Mouse (Mus musculus) neural tube, embryonic 13.5 days (tissue): ENCODE measurements at regions not wholly inside any gene's neighbourhood (a gene's known extent, or its start where the extent isn't known, plus 50 kb on each side); places are given as distances from the start of the nearest gene placed in this dataset.

Source experiments
- ATAC-seq: fragments of 200-750 bp; cut with Nextera tagmentation; 2 replicates; pipeline ENCODE4 v1.8.0; 2017; ENCODE audit warnings: low read depth, mild to moderate bottlenecking, moderate TSS enrichment, moderate library complexity
- H3K27ac ChIP-seq: fragments of 300-500 bp; sonication (generic); replicated peaks from 2 replicates; pipeline ENCODE4 v1.5.1; 2015; ENCODE audit warnings: moderate library complexity, mild to moderate bottlenecking, inconsistent platforms
- H3K27me3 ChIP-seq: fragments of 300-500 bp; sonication (generic); 2 replicates; pipeline ENCODE4 v1.6.1; 2015; ENCODE audit warnings: mild to moderate bottlenecking, inconsistent platforms
- H3K36me3 ChIP-seq: fragments of 300-500 bp; sonication (generic); 2 replicates; pipeline ENCODE4 v1.6.1; 2015; ENCODE audit warnings: mild to moderate bottlenecking, inconsistent platforms
- H3K4me1 ChIP-seq: fragments of 300-500 bp; sonication (generic); replicated peaks from 2 replicates; pipeline ENCODE4 v1.6.1; 2015; ENCODE audit warnings: inconsistent platforms
- H3K4me2 ChIP-seq: fragments of 300-500 bp; sonication (generic); 2 replicates; pipeline ENCODE4 v1.6.1; 2015; ENCODE audit warnings: inconsistent platforms, mild to moderate bottlenecking, moderate library complexity
- H3K4me3 ChIP-seq: fragments of 300-500 bp; sonication (generic); 2 replicates; pipeline ENCODE4 v1.5.1; 2015; ENCODE audit warnings: mild to moderate bottlenecking, inconsistent platforms
- H3K9ac ChIP-seq: fragments of 300-500 bp; sonication (generic); 2 replicates; pipeline ENCODE4 v1.6.1; 2015; ENCODE audit warnings: moderate library complexity, mild to moderate bottlenecking, inconsistent platforms
- H3K9me3 ChIP-seq: fragments of 300-500 bp; sonication (generic); 2 replicates; pipeline ENCODE4 v1.6.1; 2016; ENCODE audit warnings: inconsistent platforms
- WGBS: fragments of 180-500 bp; shearing (Covaris S2); methylation state at CpG from one replicate; pipeline ENCODE4 v1.1.7; 2015; 5-methylcytosine and 5-hydroxymethylcytosine counted together

DNA sequence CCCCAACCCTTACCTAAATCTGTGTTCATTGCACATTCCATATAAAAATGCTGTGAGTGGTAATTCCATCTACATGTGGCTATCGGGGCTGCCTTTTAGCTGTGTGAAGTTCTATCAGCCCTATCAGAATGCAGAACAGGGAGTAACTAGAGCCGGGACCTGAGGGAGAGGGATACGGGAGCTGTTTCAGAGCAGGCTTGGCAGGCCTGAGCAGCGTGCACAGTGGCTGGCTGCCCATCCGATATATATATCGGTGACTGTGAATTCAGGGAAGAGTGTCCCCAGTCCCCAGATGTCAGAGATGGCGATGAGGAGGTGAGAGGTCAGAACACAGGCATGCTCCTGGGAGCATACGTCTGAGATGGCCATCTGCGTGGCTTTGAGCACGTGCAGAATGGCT, 79.0 kb downstream of the Arl4c start:
- H3K9me3 ChIP-seq = no peaks in the 10 kb centered on the region
- ATAC-seq = no peak
- 55% methylated on average over 10 of the region's 10 CpGs for WGBS
- no peak overlapping the region for H3K27ac ChIP-seq
- H3K4me2 ChIP-seq = no peak overlapping the region
- H3K4me3 ChIP-seq = no peak overlapping the region
- H3K4me1 ChIP-seq = peaks cover 14% of the 10 kb centered on the region
- no peaks in the 10 kb centered on the region for H3K36me3 ChIP-seq
- H3K9ac ChIP-seq = no peak overlapping the region
- no peaks in the 10 kb centered on the region for H3K27me3 ChIP-seq

DNA sequence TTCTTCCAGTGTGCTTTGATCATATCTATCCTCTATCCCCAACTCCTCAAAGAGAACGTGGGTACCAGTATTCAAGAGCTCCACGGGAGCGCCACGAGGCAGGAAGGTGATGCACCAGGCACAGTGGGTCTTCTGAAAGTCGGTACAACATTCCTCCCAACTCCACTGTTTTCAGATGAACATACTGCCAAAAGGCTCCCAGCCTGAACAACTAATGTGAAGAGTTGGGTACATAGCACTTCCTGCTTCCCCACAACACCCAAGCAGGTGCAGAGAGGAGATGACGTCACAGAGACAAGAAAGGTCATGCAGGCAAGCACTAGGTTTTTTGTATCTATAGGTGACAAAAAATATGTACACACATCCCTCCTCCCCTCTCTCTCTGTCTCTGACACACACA, 79.7 kb downstream of the Arl4c start:
- H3K4me2 ChIP-seq = no peak overlapping the region
- WGBS = 86% methylated on average over 6 of the region's 6 CpGs
- no peaks in the 10 kb centered on the region for H3K9me3 ChIP-seq
- H3K27ac ChIP-seq = no peak overlapping the region
- no peaks in the 10 kb centered on the region for H3K27me3 ChIP-seq
- no peak for ATAC-seq
- H3K4me1 ChIP-seq = peaks cover 14% of the 10 kb centered on the region
- H3K4me3 ChIP-seq = no peak overlapping the region
- no peak overlapping the region for H3K9ac ChIP-seq
- no peaks in the 10 kb centered on the region for H3K36me3 ChIP-seq

DNA sequence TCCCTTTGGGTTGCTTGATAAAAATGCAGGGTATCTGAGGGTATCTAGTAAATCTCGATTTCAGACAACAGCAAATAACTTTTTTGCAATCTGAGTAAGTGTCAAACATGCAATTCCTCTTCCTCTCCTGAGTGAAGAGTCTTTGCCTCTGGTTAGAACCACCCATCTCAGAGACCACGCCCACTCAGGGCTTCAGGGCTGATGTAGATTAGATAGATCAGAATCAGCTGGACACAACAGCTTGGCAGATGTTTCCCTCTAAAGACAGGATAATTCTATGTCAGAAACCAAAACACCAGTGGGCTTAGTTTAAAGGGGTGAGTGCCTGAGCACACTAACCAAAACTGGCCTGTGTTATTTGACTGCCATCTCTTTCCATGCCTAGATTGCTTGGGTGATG, 80.8 kb downstream of the Arl4c start:
- no peak overlapping the region for H3K4me2 ChIP-seq
- no peak overlapping the region for H3K27ac ChIP-seq
- H3K4me3 ChIP-seq = no peak overlapping the region
- H3K36me3 ChIP-seq = no peaks in the 10 kb centered on the region
- no peak overlapping the region for H3K9ac ChIP-seq
- ATAC-seq = no peak
- peaks cover 14% of the 10 kb centered on the region for H3K4me1 ChIP-seq
- no peaks in the 10 kb centered on the region for H3K9me3 ChIP-seq
- WGBS = 80% methylated on average over 2 of the region's 2 CpGs
- H3K27me3 ChIP-seq = no peaks in the 10 kb centered on the region

DNA sequence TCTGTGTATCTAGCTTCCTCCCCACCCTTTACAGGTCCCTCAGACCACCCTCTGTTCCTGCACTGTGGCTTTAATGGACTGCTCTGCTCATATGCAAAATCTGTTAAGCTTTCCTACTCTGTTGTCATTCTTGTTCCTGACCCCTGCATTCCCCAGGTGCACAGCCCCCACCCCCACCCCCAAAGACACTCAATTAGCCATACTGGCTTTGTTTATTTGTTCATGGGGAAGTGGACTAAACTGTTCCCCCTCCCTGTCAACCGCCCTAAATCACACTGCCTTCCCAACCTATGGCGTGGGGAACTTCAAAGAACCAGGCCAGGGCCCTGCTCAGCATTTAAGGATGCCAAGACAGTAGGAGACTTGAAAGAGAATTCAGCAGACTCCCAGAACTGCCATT, 89.0 kb downstream of the Arl4c start:
- H3K4me2 ChIP-seq = no peak overlapping the region
- no peaks in the 10 kb centered on the region for H3K36me3 ChIP-seq
- H3K4me3 ChIP-seq = no peak overlapping the region
- no peaks in the 10 kb centered on the region for H3K27me3 ChIP-seq
- H3K4me1 ChIP-seq = peaks cover 7% of the 10 kb centered on the region; the same call in 1 of the 2 replicates
- ATAC-seq = no peak
- H3K9ac ChIP-seq = no peak overlapping the region
- no peaks in the 10 kb centered on the region for H3K9me3 ChIP-seq
- WGBS = 13% methylated on average over 2 of the region's 2 CpGs
- H3K27ac ChIP-seq = no peak overlapping the region

DNA sequence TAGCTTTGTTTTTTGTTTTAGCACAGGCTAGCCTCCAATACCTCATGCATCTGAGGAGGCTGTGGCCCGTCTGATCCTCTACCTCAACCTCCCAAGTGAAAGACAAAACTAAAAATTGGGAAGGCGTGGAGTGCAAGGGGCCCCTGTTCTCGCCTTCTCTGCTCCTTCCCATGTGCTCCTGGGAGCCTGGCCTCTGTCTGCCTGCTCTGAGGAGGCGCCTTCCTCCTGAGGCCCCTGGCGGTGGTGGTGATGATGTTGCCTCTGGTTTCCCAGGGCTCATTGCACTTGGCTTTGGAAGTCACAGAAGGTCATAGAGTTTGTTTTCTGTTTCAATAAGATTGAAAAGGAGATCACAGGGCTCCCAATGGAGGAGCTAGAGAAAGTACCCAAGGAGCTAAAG, 90.8 kb downstream of the Arl4c start:
- Histone ChIP-seq H3K27ac (no peak overlapping the region), H3K27me3 (no peaks in the 10 kb centered on the region), H3K9me3 (no peaks in the 10 kb centered on the region), H3K36me3 (no peaks in the 10 kb centered on the region), H3K4me2 (no peak overlapping the region), H3K9ac (no peak overlapping the region), H3K4me3 (no peak overlapping the region), H3K4me1 (peaks cover 7% of the 10 kb centered on the region; the same call in 1 of the 2 replicates)
- ATAC-seq = no peak
- 86% methylated on average over 5 of the region's 5 CpGs for WGBS

DNA sequence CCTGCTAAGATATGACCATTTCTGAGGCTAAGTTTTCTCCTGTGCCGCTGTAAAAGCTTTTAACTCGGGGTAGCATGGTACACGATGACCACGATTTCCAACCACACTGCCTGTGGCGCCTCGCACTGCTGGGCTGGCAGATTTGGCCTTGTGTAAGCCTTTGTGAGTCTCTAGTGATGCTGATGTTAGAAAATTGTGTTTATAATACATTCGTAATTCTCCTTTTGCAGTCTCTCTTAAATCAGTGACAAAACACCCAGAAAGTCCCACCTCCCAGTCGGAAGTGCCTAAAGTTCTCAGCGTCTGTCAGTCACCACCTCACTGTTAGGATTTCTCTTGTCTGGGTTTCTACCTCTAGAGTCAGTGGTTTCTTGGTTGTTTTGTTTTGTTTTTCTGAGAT, 91.2 kb downstream of the Arl4c start:
- no peak for ATAC-seq
- WGBS = 91% methylated on average over 9 of the region's 9 CpGs

DNA sequence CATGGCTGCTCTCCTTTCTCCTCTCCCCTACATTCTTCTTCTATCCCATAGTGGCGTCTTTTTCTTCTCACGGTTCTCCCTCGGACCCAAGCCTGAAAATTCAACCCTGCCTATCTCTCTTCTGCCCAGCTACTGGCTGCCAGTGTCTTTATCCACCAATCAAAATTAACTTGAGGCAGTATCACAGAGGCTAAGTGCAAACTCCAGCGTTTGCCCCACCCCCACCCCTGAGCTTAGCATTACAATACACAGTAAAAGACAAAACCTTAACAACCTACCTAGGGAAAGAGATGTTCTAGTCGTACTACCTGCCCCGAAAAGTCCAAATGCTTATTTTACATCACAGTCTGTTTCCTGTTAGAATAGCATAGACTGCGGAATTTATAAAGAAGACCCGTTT, 93.2 kb downstream of the Arl4c start:
- Histone ChIP-seq H3K9me3 (no peaks in the 10 kb centered on the region), H3K27me3 (no peaks in the 10 kb centered on the region), H3K9ac (no peak overlapping the region), H3K4me1 (peaks cover 7% of the 10 kb centered on the region; the same call in 1 of the 2 replicates), H3K4me3 (no peak overlapping the region), H3K27ac (no peak overlapping the region), H3K4me2 (no peak overlapping the region), H3K36me3 (no peaks in the 10 kb centered on the region)
- ATAC-seq = no peak
- 40% methylated on average over 8 of the region's 8 CpGs for WGBS

More for the DNA sequence above, 91.2 kb downstream of the Arl4c start:
- Histone ChIP-seq H3K27ac (no peak overlapping the region), H3K4me1 (peaks cover 7% of the 10 kb centered on the region; the same call in 1 of the 2 replicates), H3K27me3 (no peaks in the 10 kb centered on the region), H3K36me3 (no peaks in the 10 kb centered on the region), H3K4me3 (no peak overlapping the region), H3K9ac (no peak overlapping the region), H3K4me2 (no peak overlapping the region), H3K9me3 (no peaks in the 10 kb centered on the region)

DNA sequence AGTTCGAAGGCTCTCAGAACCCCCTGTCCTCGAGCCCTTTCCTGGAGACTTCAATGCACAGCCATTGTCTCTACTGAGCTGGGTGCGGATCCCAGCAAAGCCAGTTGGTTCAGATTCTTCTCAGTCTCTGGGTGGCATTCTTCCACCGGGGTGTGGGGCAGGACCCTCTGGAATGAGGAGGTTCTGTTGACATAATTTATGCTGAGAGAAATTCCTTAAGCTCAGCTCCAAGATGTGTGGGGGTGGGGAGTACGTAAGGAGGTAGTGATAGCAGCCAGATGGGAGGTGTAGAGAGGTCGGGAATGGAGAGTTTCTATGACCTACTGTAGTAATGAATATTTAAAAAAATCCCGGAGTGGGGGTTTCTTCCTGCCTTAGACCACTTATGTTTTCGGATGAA, 93.8 kb downstream of the Arl4c start:
- H3K4me1 ChIP-seq = peaks cover 5% of the 10 kb centered on the region; the same call in 1 of the 2 replicates
- no peaks in the 10 kb centered on the region for H3K36me3 ChIP-seq
- H3K27ac ChIP-seq = no peak overlapping the region
- H3K4me2 ChIP-seq = no peak overlapping the region
- 51% methylated on average over 8 of the region's 8 CpGs for WGBS
- H3K9ac ChIP-seq = no peak overlapping the region
- no peak for ATAC-seq
- no peaks in the 10 kb centered on the region for H3K27me3 ChIP-seq
- H3K9me3 ChIP-seq = no peaks in the 10 kb centered on the region
- H3K4me3 ChIP-seq = no peak overlapping the region

DNA sequence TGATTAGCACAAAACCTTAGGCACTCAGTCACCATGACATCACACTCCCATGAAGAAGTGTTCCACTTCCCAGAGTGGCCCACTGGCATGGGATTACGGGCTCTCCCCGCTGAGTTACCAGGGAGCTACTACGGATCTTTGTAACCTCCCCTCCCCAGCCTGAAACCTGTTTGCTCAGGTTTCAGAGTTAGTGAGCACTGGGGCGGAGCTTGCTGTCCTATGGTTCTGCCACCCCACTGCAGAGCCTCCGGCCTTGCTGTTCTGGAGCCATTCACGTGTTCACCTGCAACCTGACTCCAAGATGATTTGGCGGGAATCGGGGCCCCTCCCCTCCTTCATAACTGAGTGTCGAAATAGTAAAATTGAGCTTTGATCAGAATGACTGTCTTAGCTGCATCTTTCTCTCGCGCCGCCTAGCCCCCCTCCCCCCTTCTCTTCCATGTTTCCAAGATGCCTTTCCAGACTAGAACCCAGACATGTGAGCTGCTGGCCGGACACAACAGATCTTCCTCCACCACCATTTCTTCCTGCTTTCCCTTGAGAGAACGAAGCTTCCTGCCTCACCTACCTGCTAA, 95.8 kb upstream of the Glrp1 start:
- no peak overlapping the region for H3K27ac ChIP-seq
- 60% methylated on average over 14 of the region's 14 CpGs for WGBS
- ATAC-seq = no peak
- H3K27me3 ChIP-seq = no peaks in the 10 kb centered on the region
- H3K4me1 ChIP-seq = no peaks in the 10 kb centered on the region
- H3K9ac ChIP-seq = no peak overlapping the region
- no peaks in the 10 kb centered on the region for H3K9me3 ChIP-seq
- no peaks in the 10 kb centered on the region for H3K36me3 ChIP-seq
- H3K4me2 ChIP-seq = no peak overlapping the region
- no peak overlapping the region for H3K4me3 ChIP-seq

DNA sequence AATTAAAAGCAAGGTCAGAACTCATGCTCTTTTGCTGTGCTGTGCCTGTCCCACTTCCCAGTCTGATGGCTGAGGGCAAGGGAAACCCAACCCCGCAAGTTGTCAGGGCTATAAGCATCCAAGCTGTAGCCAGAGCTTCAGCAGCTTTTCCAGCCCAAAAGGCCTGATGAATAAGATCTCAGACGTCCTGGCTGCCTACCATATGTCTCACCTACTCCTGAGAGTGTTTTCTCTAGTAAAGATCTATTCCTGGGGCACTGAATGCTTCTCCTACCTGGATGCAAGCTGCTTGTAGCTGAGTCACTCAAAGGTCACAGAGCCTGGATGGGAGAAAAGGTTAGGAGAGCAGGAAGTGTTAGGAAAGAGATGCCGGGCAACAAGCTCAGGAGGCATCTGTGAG, 92.4 kb upstream of the Glrp1 start:
- no peaks in the 10 kb centered on the region for H3K9me3 ChIP-seq
- H3K27ac ChIP-seq = no peak overlapping the region
- no peak overlapping the region for H3K9ac ChIP-seq
- no peaks in the 10 kb centered on the region for H3K36me3 ChIP-seq
- ATAC-seq = no peak
- no peaks in the 10 kb centered on the region for H3K4me1 ChIP-seq
- no peaks in the 10 kb centered on the region for H3K27me3 ChIP-seq
- no peak overlapping the region for H3K4me2 ChIP-seq
- H3K4me3 ChIP-seq = no peak overlapping the region
- 70% methylated on average over 3 of the region's 3 CpGs for WGBS

DNA sequence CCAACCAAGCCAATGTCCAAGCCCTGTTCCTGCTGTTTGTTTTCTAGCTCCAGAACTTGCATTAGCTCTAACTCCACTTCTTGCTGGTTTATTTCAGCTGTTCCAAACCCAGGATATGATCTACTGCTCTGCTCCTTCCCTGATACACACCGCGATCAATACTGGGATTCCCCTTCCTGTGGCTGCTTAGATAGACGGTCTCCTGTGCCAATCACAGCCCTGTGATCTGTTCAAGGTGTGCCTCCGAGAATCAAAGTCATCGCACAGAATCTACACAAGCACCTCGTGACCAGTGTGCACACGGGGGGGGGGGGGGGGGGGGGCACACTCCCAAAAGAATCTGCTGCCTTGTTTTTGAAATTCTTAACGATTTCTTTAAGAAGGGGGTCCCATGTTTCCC, 91.9 kb upstream of the Glrp1 start:
- WGBS = 77% methylated on average over 8 of the region's 8 CpGs
- H3K9ac ChIP-seq = no peak overlapping the region
- ATAC-seq = no peak

DNA sequence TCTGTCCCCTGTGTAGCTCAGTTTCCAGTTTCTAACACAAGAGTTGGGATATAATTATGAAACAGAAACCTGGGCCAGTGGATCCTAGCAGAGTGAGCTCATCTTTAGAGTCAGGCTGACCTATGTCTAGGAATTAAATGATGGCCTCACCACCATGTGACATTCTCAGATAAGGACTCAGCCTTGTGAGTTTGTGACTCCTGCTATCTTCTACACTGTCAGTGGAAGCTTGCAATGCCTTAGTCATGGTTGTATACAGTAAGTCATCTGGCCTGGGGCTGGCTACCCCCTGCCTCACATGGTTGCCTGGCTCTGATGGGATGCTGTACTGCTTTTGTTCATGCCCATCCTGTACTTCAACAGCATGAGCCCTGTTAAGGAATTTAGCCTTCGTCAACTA, 90.3 kb upstream of the Glrp1 start:
- H3K4me2 ChIP-seq = no peak overlapping the region
- H3K4me3 ChIP-seq = no peak overlapping the region
- no peaks in the 10 kb centered on the region for H3K36me3 ChIP-seq
- H3K27me3 ChIP-seq = no peaks in the 10 kb centered on the region
- no peak for ATAC-seq
- no peaks in the 10 kb centered on the region for H3K4me1 ChIP-seq
- no peak overlapping the region for H3K27ac ChIP-seq
- H3K9me3 ChIP-seq = no peaks in the 10 kb centered on the region
- 98% methylated on average over 1 of the region's 1 CpGs for whole genome bisulfite sequencing
- H3K9ac ChIP-seq = no peak overlapping the region

More for the DNA sequence above, 91.9 kb upstream of the Glrp1 start:
- Histone ChIP-seq H3K27me3 (no peaks in the 10 kb centered on the region), H3K36me3 (no peaks in the 10 kb centered on the region), H3K4me1 (no peaks in the 10 kb centered on the region), H3K4me3 (no peak overlapping the region), H3K9me3 (no peaks in the 10 kb centered on the region), H3K27ac (no peak overlapping the region), H3K4me2 (no peak overlapping the region)

DNA sequence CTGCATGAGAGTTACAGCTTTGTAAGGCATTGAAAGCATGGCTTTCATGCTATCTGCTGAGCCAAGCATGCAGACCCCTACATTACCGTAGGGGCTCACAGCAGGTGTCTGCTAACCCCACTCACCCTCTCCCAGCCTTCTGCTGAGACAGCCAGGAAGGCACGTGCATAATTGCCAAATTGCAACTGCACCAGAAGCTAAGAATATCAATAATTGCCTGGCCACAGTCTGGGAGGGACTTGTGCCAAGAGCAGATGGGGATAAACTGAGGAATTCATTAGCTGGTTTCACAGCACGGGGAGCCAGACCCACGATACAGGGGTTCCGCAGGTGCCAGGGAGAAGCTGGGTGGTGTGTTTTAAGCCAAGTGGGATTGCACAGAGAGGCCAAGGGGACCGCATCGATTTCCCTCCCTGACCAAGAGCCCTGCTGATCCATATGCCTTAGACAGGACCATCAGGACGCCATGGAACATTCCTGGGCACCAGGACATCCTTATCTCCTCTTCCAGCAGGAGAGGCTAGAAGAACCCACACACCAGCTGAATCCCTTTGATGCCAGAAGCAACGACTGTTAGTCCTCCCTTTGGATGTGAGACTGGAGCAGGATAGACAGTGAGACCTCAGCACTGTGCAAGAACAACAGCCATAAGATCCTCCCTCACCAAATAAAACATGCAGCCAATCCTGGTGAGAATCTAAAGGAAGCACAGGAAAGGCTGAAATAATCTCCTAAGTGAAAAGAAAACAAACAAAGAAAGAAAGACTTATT, 84.8 kb upstream of the Glrp1 start:
- 48% methylated on average over 9 of the region's 9 CpGs for WGBS
- no peak overlapping the region for H3K9ac ChIP-seq
- no peak overlapping the region for H3K4me2 ChIP-seq
- H3K27me3 ChIP-seq = no peaks in the 10 kb centered on the region
- no peaks in the 10 kb centered on the region for H3K36me3 ChIP-seq
- no peaks in the 10 kb centered on the region for H3K9me3 ChIP-seq
- no peak for ATAC-seq
- 0 out of 2 replicates have a peak overlapping the region, but pooled peaks have one; percentile 4 for H3K27ac ChIP-seq
- no peak overlapping the region for H3K4me3 ChIP-seq
- peaks cover 7% of the 10 kb centered on the region for H3K4me1 ChIP-seq
